Mouse (Mus musculus): ENCODE measurements around the gene C1qtnf6. TPM values are rescaled to one million over a fixed set of nuclear protein-coding genes. Genes with fewer than 3 reads are reported as not detected.
A peak's percentile ranks its signal among the peaks of the same experiment; 100 is the strongest.

C1qtnf6 gene
- polyA plus RNA-seq (2015; fragmentation: Nextera tagmentation; extraction: Ambion mirVana) = 7.4 and 8.5 TPM in 2 replicates

- H3K9me3 ChIP-seq = no peaks in the 10 kb centered on the region
- H3K4me2 ChIP-seq = peak within 1 kb of the TSS; percentile 53
- H3K27me3 ChIP-seq = no peaks in the 10 kb centered on the region; the same call in 1 of the 2 replicates
- no peak for ATAC-seq (ENCODE audit: low read depth)
- H3K36me3 ChIP-seq = no peaks in the 10 kb centered on the region
- H3K9ac ChIP-seq = peak within 1 kb of the TSS; percentile 69
- 68% methylated on average over 17 of the region's 17 CpGs for WGBS
- peak within 1 kb of the TSS; percentile 32 for H3K4me3 ChIP-seq
- H3K4me1 ChIP-seq (replicated peaks) = peaks cover 35% of the 10 kb centered on the region
- peak within 1 kb of the TSS; percentile 86 for H3K27ac ChIP-seq (replicated peaks)
Measured at GRCm38 (mm10) chr15:78530671-78531450, at the start of gene C1qtnf6. TSS of gene C1qtnf6 (minus strand) at chr15:78531416.

DNA sequence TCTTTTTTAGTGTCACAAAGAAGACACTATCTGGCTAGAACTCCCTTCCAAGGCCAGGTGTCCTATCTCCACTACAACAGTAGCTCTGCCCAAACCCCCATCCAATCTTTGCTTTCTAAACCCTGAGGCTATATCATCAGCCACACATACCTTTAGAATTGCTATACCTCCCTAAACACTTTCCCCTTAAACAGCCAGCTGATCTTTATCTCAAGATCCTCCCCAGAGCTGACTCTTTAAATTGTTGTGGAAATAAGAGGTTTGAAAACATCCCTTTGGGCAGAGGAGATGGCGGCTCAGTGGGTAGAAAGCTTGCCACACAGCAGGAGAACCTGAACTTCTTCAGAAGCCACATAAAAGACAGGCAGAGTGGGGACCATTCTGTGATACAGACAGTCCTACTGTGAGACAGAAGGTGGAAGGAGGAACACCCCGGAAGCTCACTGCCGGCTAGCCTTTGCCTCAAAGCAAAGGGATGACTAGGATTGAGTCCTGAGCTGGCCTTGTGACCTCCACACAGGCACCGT is 45.1 kb upstream of the C1qtnf6 start:
- Histone ChIP-seq H3K4me1 (replicated peaks) (peaks cover 21% of the 10 kb centered on the region), H3K27me3 (peaks cover 3% of the 10 kb centered on the region; the same call in 1 of the 2 replicates), H3K27ac (replicated peaks) (no peak overlapping the region), H3K9me3 (no peaks in the 10 kb centered on the region), H3K9ac (no peak overlapping the region), H3K4me2 (no peak overlapping the region), H3K36me3 (no peaks in the 10 kb centered on the region), H3K4me3 (no peak overlapping the region)
- no peak for ATAC-seq (ENCODE audit: low read depth)
- 55% methylated on average over 4 of the region's 4 CpGs for WGBS

GRCm38 (mm10) chr15:78572658-78573397 is 41.6 kb upstream of the C1qtnf6 start, which contains the start of gene Rac2:
TSS of gene Rac2 (minus strand) at chr15:78572783.
- H3K9me3 ChIP-seq = no peaks in the 10 kb centered on the region
- no peak within 1 kb of the TSS for H3K4me3 ChIP-seq
- H3K36me3 ChIP-seq = no peaks in the 10 kb centered on the region
- H3K9ac ChIP-seq = no peak within 1 kb of the TSS
- WGBS = 88% methylated on average over 8 of the region's 8 CpGs
- ATAC-seq (ENCODE audit: low read depth) = no peak
- H3K27ac ChIP-seq (replicated peaks) = no peak within 1 kb of the TSS
- peaks cover 3% of the 10 kb centered on the region; the same call in 1 of the 2 replicates for H3K27me3 ChIP-seq
- H3K4me1 ChIP-seq (replicated peaks) = no peaks in the 10 kb centered on the region
- H3K4me2 ChIP-seq = no peak within 1 kb of the TSS

- H3K4me3 ChIP-seq = no peak overlapping the region
- H3K9ac ChIP-seq = no peak overlapping the region
- H3K36me3 ChIP-seq = no peaks in the 10 kb centered on the region
- ATAC-seq (ENCODE audit: low read depth) = no peak
- no peak overlapping the region for H3K27ac ChIP-seq (replicated peaks)
- H3K4me2 ChIP-seq = no peak overlapping the region
- H3K4me1 ChIP-seq (replicated peaks) = no peaks in the 10 kb centered on the region
- peaks cover 3% of the 10 kb centered on the region; the same call in 1 of the 2 replicates for H3K27me3 ChIP-seq
- WGBS = 91% methylated on average over 5 of the region's 5 CpGs
- no peaks in the 10 kb centered on the region for H3K9me3 ChIP-seq
Measured at GRCm38 (mm10) chr15:78572270-78572600, 41.0 kb upstream of the C1qtnf6 start.

DNA sequence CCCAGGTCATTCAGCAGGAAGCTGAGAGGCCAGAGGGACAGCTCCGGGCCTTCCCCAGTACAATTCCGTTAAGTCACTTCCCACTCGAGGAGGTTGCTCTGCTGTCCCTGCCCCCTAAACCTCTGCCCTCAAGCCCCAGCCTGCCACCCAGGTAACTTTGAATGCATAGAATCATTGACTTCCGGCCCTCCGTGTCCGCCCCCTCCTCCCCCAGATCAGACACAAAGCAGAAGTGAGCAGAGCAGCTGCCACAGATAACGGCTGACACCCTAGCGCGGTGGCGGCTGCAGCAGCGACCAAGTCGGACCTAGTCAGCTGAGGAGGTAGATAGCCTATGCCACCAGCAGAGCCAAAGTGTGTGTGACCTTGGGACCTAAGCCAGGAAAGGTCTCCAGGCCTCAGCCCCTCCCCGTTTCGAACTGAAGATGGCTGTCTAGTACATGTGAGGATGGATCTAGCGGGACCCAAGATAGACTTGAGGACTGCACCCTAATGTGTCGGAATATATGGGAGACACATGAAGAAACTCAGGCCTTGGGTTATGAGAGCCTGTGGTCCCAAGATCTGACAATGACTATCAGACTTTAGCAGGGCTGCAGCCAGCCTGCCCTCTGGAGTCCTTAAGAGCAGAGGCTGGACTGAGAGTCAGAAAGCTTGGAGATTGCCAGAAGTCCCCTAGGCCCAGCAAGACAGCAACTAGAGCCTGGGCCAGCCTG is 40.5 kb upstream of the C1qtnf6 start:
- 70% methylated on average over 16 of the region's 16 CpGs for WGBS
- H3K9ac ChIP-seq = no peak overlapping the region
- no peaks in the 10 kb centered on the region for H3K36me3 ChIP-seq

DNA sequence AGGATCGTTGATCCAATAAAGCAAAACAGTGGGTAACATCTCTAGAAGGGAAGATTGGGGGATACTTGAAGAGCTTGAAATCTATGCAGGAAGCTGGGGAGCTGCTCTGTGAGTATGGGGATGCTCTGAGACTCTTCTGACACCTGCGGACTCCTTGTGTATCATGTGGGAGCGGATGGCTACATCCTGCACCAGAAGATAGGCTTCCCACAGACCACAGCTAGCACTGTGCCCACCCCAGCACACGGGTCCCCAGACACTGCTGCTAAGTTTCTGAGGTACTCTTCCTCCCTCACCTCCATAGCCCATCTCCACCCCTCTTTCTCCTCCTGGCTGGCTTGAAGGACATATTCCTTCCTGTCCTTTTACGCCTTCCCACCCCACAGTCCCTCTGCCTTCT is 39.0 kb upstream of the C1qtnf6 start:
- Histone ChIP-seq H3K4me1 (replicated peaks) (no peaks in the 10 kb centered on the region), H3K9ac (no peak overlapping the region), H3K4me2 (no peak overlapping the region), H3K27me3 (no peaks in the 10 kb centered on the region), H3K27ac (replicated peaks) (no peak overlapping the region), H3K36me3 (no peaks in the 10 kb centered on the region), H3K4me3 (no peak overlapping the region), H3K9me3 (no peaks in the 10 kb centered on the region)
- WGBS = 96% methylated on average over 5 of the region's 5 CpGs
- no peak for ATAC-seq (ENCODE audit: low read depth)

More for the DNA sequence above, 40.5 kb upstream of the C1qtnf6 start:
- Histone ChIP-seq H3K27me3 (peaks cover 3% of the 10 kb centered on the region; the same call in 1 of the 2 replicates), H3K4me1 (replicated peaks) (no peaks in the 10 kb centered on the region), H3K4me3 (no peak overlapping the region), H3K27ac (replicated peaks) (no peak overlapping the region), H3K9me3 (no peaks in the 10 kb centered on the region), H3K4me2 (no peak overlapping the region)
- no peak for ATAC-seq (ENCODE audit: low read depth)

DNA sequence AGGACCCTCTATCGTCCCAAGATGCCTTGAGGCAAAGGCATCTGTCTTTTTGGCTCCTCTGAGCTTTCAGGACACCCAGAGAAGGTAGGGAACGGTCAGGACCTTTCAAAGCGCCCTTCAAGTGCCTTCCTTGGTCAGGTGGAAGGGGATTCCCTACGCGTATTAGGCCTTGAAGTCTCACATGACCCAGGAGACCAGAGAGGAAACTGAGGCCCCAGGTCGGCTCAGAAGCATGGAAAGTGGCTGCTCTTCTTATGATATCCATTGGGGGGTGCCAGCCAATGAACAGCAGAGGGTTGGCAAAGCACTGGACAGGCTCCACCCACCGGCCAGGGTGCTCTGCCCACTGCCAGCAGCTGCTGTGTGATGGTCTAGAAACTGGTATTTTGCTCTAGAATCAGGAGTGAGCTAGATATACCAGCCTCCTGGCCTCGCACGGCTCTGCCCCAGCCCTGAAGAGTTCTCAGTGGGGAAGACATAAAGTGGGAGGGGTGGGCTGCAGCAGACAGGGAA is 36.4 kb upstream of the C1qtnf6 start:
- 76% methylated on average over 9 of the region's 9 CpGs for WGBS
- no peaks in the 10 kb centered on the region for H3K36me3 ChIP-seq
- H3K9ac ChIP-seq = no peak overlapping the region
- no peaks in the 10 kb centered on the region for H3K9me3 ChIP-seq
- H3K4me1 ChIP-seq (replicated peaks) = no peaks in the 10 kb centered on the region
- H3K27me3 ChIP-seq = no peaks in the 10 kb centered on the region
- no peak overlapping the region for H3K4me2 ChIP-seq
- H3K4me3 ChIP-seq = no peak overlapping the region
- no peak overlapping the region for H3K27ac ChIP-seq (replicated peaks)
- no peak for ATAC-seq (ENCODE audit: low read depth)

DNA sequence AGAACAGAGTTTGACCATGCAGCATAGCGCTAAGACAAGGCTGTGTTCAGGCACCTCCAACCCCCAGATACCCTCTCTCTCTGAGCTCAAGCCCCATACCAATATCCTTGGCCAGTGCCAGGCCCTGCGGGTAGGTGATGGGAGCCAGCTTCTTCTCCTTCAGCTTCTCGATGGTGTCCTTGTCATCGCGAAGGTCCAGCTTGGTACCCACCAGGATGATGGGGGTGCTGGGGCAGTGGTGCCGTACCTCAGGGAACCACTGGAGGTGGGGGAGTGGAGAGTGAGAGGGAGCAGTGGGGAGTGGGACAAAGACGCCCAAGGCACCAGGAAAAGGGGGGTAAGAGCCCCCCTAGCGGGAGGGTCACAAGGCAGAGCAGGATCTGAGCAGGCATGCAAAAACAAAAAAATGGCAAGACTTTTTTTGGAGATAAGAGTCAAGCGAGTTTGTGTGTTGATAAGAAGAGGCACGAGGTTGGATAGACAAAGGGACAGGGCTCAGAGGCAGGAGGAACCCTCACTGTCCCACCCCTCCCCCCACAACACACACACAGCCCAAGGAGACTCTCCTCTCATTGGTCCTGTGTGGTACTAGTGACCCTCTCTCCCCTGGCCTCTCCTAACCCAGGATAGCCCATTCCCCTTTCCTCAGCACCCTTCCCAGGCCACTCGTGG is 33.7 kb upstream of the C1qtnf6 start:
- Histone ChIP-seq H3K27ac (replicated peaks) (no peak overlapping the region), H3K9me3 (no peaks in the 10 kb centered on the region), H3K4me3 (no peak overlapping the region), H3K9ac (no peak overlapping the region), H3K36me3 (no peaks in the 10 kb centered on the region), H3K27me3 (no peaks in the 10 kb centered on the region), H3K4me2 (no peak overlapping the region), H3K4me1 (replicated peaks) (no peaks in the 10 kb centered on the region)
- 76% methylated on average over 11 of the region's 11 CpGs for WGBS
- ATAC-seq (ENCODE audit: low read depth) = no peak

DNA sequence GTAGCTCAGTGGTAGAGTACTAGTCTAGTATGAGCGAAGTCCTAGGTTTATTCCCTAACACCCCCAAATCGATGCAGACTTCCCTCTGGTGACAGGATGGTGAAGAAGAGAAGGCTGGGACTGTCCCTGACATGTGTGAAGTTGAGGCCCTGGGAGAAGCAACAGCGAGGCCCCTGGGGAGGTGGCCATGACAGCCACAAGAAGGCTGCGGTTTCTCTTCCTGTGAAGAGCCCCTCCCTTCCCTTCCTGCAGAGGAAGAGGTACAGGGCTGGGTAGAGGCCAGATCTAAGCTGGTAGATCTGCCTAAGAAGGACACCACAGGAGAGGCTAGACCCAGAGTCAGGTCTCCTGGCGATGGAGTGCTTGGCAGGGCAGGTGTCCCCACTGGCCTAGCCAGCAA is 32.7 kb upstream of the C1qtnf6 start:
- WGBS = 86% methylated on average over 5 of the region's 5 CpGs

DNA sequence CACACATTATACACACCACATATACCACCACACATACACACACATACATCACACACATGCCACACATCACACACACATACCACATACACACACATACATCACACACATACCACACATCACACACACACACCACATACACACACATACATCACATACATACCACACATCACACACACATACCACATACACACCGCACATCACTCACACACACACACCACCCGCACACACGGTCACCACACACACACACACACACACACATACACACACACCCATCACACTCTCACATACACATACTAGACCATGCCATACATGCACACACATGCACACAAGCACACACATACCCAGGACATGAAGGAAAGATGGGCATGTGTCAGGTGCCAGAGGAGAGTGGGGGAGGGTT is 32.1 kb upstream of the C1qtnf6 start:
- Histone ChIP-seq H3K36me3 (no peaks in the 10 kb centered on the region), H3K4me3 (no peak overlapping the region), H3K27me3 (no peaks in the 10 kb centered on the region), H3K4me2 (no peak overlapping the region), H3K9me3 (no peaks in the 10 kb centered on the region), H3K4me1 (replicated peaks) (no peaks in the 10 kb centered on the region), H3K9ac (no peak overlapping the region), H3K27ac (replicated peaks) (no peak overlapping the region)
- ATAC-seq (ENCODE audit: low read depth) = no peak
- WGBS = 97% methylated on average over 3 of the region's 3 CpGs

More for the DNA sequence above, 32.7 kb upstream of the C1qtnf6 start:
- no peak for ATAC-seq (ENCODE audit: low read depth)
- no peaks in the 10 kb centered on the region for H3K36me3 ChIP-seq
- no peaks in the 10 kb centered on the region for H3K27me3 ChIP-seq
- no peak overlapping the region for H3K4me2 ChIP-seq
- no peak overlapping the region for H3K9ac ChIP-seq
- no peaks in the 10 kb centered on the region for H3K4me1 ChIP-seq (replicated peaks)
- H3K9me3 ChIP-seq = no peaks in the 10 kb centered on the region
- no peak overlapping the region for H3K4me3 ChIP-seq
- H3K27ac ChIP-seq (replicated peaks) = no peak overlapping the region

DNA sequence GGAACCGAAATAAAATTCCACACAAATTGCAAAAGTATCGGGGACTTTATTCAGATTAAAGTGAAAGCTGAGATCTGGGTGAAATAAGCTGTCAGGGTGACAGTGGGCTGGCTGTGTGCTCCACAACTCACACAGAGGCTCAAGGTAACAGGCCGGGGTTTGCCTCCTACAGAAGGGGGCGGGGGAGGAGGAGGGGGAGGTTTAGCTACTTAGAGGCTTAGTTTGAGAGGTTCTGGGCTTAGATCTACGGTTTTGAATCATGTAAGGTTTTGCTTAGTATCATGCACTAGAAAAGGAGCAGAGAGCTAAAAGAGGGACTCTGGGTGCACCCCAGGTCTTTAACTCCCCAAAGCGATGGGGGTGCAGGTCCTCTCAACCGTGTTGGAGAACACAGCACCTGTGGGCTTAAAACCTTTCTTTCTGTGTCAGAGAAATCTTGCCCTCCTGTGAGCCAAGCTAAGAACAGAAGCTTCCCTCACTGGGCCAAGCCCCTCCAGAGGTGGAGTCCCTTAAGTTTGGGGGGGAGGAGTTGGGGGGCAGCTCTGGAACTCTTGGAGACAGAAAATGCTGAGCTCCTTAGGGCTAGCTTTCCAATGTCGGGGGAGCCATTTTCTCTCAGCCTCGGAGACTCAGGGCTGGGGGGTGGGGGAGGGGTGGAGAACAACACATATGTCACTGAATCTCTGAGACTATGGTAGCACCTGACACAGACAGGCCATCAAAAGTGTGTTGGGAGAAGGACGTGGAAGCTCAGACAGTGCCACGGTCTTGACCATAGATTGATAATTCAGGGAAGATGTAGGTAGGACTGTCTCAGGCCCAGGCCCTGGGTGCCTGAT is 28.1 kb upstream of the C1qtnf6 start:
- H3K4me2 ChIP-seq = no peak overlapping the region
- WGBS = 67% methylated on average over 11 of the region's 11 CpGs
- H3K9ac ChIP-seq = no peak overlapping the region
- H3K36me3 ChIP-seq = no peaks in the 10 kb centered on the region
- no peaks in the 10 kb centered on the region for H3K9me3 ChIP-seq
- no peak overlapping the region for H3K4me3 ChIP-seq
- H3K4me1 ChIP-seq (replicated peaks) = no peaks in the 10 kb centered on the region
- no peaks in the 10 kb centered on the region for H3K27me3 ChIP-seq
- H3K27ac ChIP-seq (replicated peaks) = no peak overlapping the region
- no peak for ATAC-seq (ENCODE audit: low read depth)
